Mouse (Mus musculus) Patski (cell line): ENCODE measurements around the gene Mtfmt. TPM values are rescaled to one million over a fixed set of nuclear protein-coding genes. Genes with fewer than 3 reads are reported as not detected.

Source experiments
- ATAC-seq: fragments of 100-300 bp; one replicate; pipeline ENCODE4 v1.8.0; 2021
- CTCF ChIA-PET: fragments of 350-600 bp; sonication (Branson Sonifier 250); formaldehyde crosslinking; loops from one replicate; lab custom pipeline; 2022; ENCODE audit warnings: inconsistent platforms; lab: Charles Lee
- POLR2A ChIA-PET: fragments of 350-600 bp; sonication (Branson Sonifier 250); formaldehyde crosslinking; loops from one replicate; lab custom pipeline; 2022; ENCODE audit warnings: antibody characterized with exemption, inconsistent platforms; lab: Charles Lee
- DNase-seq: peaks from one replicate; pipeline ENCODE4 v3.0.0-alpha.2; 2011; ENCODE audit warnings: low read depth, low spot score
- H3K27me3 ChIP-seq: fragments of 371-371 bp; one replicate; pipeline ENCODE4 v1.5.1; 2021
- CTCF ChIP-seq: fragments of 100-300 bp; IDR thresholded peaks from one replicate; pipeline ENCODE4 v1.5.1; 2021
- in situ Hi-C: fragments of 300-500 bp; cut with MboI; formaldehyde crosslinking; loops from 3 replicates; pipeline ENCODE4 v1.11.1; 2018; ENCODE audit warnings: low pct_unique_long_range_greater_than_20kb, mixed read lengths
- polyA plus RNA-seq: library from polyadenylated mRNA; unstranded; gene quantifications from one replicate; pipeline ENCODE4 v1.2.3, GENCODE M21; 2021

Gene Mtfmt
- polyA plus RNA-seq, 1 experiment from 2014 or later, result 21.3 TPM

DNA sequence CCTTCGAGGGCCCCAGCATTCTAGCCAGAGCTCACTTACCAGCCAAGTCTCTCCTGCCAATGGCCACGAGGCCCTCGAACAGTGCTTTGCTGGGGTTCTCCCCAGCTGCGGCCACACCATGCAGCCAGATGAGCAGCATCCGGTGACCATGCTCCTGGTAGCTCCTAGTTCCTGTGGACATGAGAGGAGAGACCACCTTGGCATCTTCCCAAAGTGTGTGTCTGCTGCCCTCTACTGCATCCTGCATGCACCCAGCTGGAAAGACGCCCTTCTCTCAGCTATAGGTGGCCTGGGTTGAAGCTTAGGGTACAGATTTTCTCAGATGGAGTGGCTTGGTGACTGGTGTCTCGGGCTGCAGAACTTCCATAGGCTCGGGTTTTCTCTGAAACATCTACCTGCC is 66.6 kb downstream of the Mtfmt start:
- no peak for ATAC-seq

More for the DNA sequence above, 66.6 kb downstream of the Mtfmt start:
- ChIA-PET CTCF (interaction anchor here (0.7 to 1.1 kb wide), 2 partner anchors 22 to 46 kb away, joined by 3 to 4 read pairs; no protein-coding TSS in a partner anchor), POLR2A (no interaction called here)
- no peak for TF ChIP-seq CTCF
- in situ Hi-C loops, result no loop called here
- no peak for DNase-seq
- peaks cover 4% of the 10 kb centered on the region for H3K27me3 ChIP-seq

Other genes with a start within 250 kb of the Mtfmt start
- 7.0 TPM for gene Parp16, start 240.4 kb upstream of the Mtfmt start, polyA plus RNA-seq
- not detected for gene Cilp, start 170.6 kb upstream of the Mtfmt start, polyA plus RNA-seq
- 39.2 TPM for gene Clpx, start 141.5 kb upstream of the Mtfmt start, polyA plus RNA-seq
- gene Pdcd7, start 89.7 kb upstream of the Mtfmt start, polyA plus RNA-seq, result 16.7 TPM
- 0.19 TPM for gene Ubap1l, start 74.7 kb upstream of the Mtfmt start, polyA plus RNA-seq
- gene Kbtbd13, start 44.1 kb upstream of the Mtfmt start, polyA plus RNA-seq, result 0.01 TPM
- 52.0 TPM for gene Rasl12, start 37.3 kb upstream of the Mtfmt start, polyA plus RNA-seq
- gene Slc51b, start 12.8 kb upstream of the Mtfmt start, polyA plus RNA-seq, result 0.26 TPM
- 112 TPM for gene Spg21, start 25.2 kb downstream of the Mtfmt start, polyA plus RNA-seq
- gene Ankdd1a, start 84.4 kb downstream of the Mtfmt start, polyA plus RNA-seq, result not detected
- gene Plekho2, start 144.3 kb downstream of the Mtfmt start, polyA plus RNA-seq, result 11.9 TPM
- 7.2 TPM for gene Pif1, start 151.4 kb downstream of the Mtfmt start, polyA plus RNA-seq
- gene Rbpms2, start 193.9 kb downstream of the Mtfmt start, polyA plus RNA-seq, result 53.9 TPM
- gene Oaz2, start 232.2 kb downstream of the Mtfmt start, polyA plus RNA-seq, result 197 TPM